Mouse (Mus musculus) spleen, postnatal 4 days (tissue): ENCODE measurements around the gene Uqcr11.

Source experiments
- DNase-seq, 2 experiments: peaks; one replicate each; pipeline ENCODE4 v3.0.0; 2022; ENCODE audit warnings: low spot score in 2 of 2

Gene Uqcr11

GRCm38 (mm10) chr10:80431570-80432386, 25.1 kb upstream of the Uqcr11 start:
- no peak for DNase-seq

- DNase-seq: no peak
These were observed 23.8 kb upstream of the Uqcr11 start for GRCm38 (mm10) chr10:80430375-80430980.

GRCm38 (mm10) chr10:80429800-80430199, 23.2 kb upstream of the Uqcr11 start:
- DNase-seq: no peak

- DNase-seq: no peak
These were observed 18.4 kb upstream of the Uqcr11 start for GRCm38 (mm10) chr10:80425041-80425440.

GRCm38 (mm10) chr10:80423562-80423961, 16.9 kb upstream of the Uqcr11 start:
- DNase-seq: peak; percentile 89 to 91

- DNase-seq: peak; percentile 79 to 85
These were observed 15.2 kb upstream of the Uqcr11 start for GRCm38 (mm10) chr10:80421651-80422472.

GRCm38 (mm10) chr10:80421208-80421607, 14.6 kb upstream of the Uqcr11 start:
- peak in 1 of 2 experiments; percentile 31 for DNase-seq

GRCm38 (mm10) chr10:80420729-80421128, 14.1 kb upstream of the Uqcr11 start:
- peak in 1 of 2 experiments; percentile 13 for DNase-seq

- DNase-seq: peak in 1 of 2 experiments; percentile 64
These were observed 12.8 kb upstream of the Uqcr11 start for GRCm38 (mm10) chr10:80419419-80419818.

- DNase-seq: peak; percentile 76 to 83
These were observed 11.7 kb upstream of the Uqcr11 start for GRCm38 (mm10) chr10:80418311-80418710.

- no peak for DNase-seq
These were observed 11.2 kb upstream of the Uqcr11 start for GRCm38 (mm10) chr10:80417841-80418240.

- no peak for DNase-seq
These were observed 10.7 kb upstream of the Uqcr11 start for GRCm38 (mm10) chr10:80417371-80417770.

GRCm38 (mm10) chr10:80415566-80415965, 8.9 kb upstream of the Uqcr11 start:
- no peak for DNase-seq

GRCm38 (mm10) chr10:80412656-80413541, 6.3 kb upstream of the Uqcr11 start:
- no peak for DNase-seq

GRCm38 (mm10) chr10:80407924-80408323, 1.3 kb upstream of the Uqcr11 start:
- no peak for DNase-seq

GRCm38 (mm10) chr10:80405481-80406173, 1.0 kb downstream of the Uqcr11 start:
- DNase-seq: no peak

- no peak for DNase-seq
These were observed 3.5 kb downstream of the Uqcr11 start for GRCm38 (mm10) chr10:80403044-80403692.

- DNase-seq: no peak
These were observed 5.9 kb downstream of the Uqcr11 start for GRCm38 (mm10) chr10:80400704-80401161.

- DNase-seq: no peak
These were observed 6.5 kb downstream of the Uqcr11 start for GRCm38 (mm10) chr10:80399973-80400703.
